Mouse (Mus musculus): ENCODE measurements around the gene Zp3.

DNA sequence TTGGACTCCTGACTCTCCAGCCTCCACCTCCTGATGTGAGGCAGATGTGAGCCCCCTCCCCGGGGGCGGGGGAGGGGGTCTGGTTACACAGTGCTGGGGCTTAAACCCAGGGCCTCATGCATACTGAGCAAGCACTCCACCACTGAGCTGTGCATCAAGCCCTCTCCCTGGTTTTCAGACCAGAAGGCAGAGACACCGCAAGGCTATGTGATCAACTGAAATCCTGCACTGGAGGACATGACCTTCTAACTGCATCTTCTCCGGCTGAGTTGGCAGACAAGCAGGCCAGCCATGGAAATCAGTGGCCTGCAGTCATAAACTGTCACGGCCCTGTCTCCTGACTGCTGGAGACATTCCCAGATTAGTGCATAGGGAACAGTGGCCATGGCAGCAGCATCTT is 39.3 kb upstream of the Zp3 start:
- no peak for TF ChIP-seq CTCF (IDR thresholded peaks at IDR 0.05; ENCODE audit: control insufficient read depth, insufficient read depth, insufficient replicate concordance, low read depth, low read length)
- TF ChIP-seq POLR2A (IDR thresholded peaks at IDR 0.05; ENCODE audit: control insufficient read depth, low read depth, low read length) = no peak

Data from testis, adult 2 months (tissue).